Mouse (Mus musculus) gastrocnemius, postnatal 4 days (tissue): ENCODE measurements around the gene Gm3045. TPM values are rescaled to one million over a fixed set of nuclear protein-coding genes. Genes with fewer than 3 reads are reported as not detected.

ENCODE experiments used
- DNase-seq, 2 experiments: peaks; one replicate each; pipeline ENCODE4 v3.0.0; 2021 to 2022; ENCODE audit warnings: low spot score in 2 of 2, mixed read lengths in 2 of 2
- total RNA-seq, 2 experiments: library from RNA; stranded (reverse); gene quantifications; 2 replicates each; pipeline ENCODE4 v1.2.3; 2021

The Gm3045 gene
- total RNA-seq, 2 experiments from 2014 or later: not detected

DNA sequence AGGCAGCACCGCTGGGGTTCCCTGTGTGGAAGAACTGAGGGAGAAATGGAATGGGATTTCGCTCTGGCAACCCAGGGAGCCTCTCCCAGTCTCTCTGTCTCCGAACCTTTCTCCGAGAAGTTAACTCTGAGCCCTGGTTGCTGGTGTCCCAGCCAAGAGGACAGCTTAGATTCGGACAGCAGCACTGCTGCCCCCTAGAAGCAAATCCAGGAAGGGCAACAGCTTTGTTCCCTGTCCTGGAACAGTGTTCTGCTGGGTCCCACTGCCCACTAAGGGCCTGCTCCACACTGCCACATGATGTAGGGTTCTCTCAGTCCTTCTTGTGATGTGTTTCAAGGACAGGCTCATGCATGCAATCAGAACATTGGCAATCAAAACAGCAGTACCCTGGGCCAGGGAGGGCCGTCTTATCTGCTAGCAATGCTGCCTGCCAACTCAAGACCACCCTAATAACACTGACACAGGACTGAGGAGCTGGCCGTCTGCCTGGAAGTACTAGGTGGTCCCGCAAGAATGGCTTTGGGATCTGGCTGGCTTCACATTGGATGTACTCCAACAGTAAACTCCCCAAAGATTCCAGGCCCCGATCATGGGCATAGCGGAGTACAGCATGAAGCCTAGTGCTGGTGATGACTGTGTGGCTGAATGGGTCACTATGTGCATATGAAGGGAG lies 9.4 kb downstream of the Gm3045 start:
- no peak for DNase-seq

DNA sequence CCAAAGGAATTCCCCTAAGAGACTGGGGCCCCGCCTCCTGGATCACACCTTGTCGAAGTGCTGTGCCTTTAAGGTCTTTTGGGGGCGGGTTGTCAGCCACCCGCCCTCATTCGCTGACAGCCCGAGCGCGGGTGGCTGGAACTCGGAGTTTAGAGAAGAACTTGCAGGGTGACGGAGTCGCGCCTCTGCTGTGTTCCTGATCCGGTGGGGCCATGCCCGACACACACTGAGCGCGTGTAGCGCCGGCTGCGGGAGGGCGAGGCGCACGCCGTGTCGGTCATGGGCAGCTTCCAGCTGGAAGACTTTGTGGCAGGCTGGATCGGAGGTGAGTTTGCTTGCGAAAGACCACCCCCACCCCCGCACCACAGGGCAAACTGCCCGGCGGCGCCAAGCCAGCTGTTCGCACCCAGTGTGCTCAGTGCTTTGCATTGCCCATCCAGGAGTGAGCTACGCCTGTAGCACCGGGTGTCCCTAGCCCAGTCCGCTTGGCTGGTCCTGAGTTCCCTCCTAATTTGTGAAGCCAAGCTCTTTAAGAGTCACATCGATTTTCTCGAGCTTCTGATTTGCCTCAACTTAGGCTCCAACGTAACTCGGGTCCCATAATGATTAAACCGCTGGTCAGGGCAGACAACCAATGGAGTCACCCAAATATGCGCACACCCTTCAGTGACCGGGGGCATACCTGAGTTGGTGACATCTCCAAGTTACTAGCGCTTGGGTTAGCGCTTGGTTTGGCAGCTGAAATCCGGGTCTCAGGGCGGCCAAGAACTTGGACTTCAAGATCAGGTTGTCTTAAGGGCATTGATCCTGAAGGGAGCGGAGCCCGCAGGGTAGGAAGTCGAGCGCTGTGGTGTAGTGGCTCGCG lies 12.0 kb downstream of the Gm3045 start, which contains the start of gene Slc25a48:
Gene Slc25a48, plus strand, starts transcription at position 145 of the 865 bp plus-strand sequence.
- no peak for DNase-seq

DNA sequence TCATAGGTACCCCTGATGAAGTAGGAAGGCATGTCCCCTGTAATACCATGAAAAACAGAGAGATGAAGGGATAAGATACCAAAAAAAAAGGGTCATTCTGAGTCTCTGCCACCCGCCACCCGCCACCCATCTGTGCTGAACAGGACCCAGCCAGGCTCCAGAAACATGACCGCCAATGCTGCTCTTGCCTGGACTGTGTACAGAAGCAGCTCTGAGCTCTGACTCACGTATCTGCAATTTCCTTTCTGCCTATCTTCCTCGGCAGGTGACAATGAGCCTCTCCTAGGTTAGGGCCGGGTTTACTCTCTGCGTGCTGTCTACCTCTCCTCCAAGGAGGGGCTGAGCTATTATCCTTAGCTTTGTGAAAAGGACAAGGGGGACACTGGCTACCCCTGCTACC lies 17.0 kb downstream of the Gm3045 start:
- no peak for DNase-seq

DNA sequence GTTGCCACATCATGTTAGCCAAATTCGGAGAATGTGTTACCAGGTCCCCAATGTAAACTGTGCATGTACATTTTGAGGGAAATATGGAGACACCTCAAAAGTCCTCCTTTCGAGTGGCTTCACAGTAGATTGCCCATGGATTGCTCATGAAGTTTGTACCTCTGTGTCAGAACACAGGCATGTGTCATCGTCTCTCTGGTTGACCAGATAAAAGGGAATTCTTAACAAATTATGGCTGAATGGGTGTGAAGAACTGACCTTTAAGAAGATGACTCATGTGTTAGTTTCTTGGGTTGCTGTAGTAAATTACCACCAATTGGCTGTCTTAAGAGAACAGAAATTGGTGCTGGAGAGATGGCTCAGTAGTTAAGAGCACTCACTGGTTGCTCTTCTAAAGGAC lies 17.7 kb downstream of the Gm3045 start:
- DNase-seq: no peak

DNA sequence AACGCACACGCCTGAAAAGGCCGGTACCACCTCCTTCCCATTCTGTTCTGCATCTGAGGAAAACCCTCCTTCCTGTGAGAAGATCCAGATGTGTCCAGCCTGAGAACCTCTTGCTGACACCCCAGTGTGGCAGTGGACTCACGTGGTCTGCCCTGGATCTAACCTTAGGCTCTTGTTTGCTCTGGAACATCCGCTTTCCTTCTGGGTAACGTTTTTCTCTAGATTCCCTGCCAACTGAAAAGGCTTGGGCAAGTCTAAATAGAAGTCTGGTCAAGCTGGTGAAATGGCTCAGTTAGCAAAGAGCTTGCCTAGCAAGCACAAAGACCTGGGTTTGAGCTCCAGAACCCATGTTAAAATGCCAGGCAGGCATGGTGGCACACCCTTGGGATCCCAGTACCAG lies 18.6 kb downstream of the Gm3045 start:
- no peak for DNase-seq

DNA sequence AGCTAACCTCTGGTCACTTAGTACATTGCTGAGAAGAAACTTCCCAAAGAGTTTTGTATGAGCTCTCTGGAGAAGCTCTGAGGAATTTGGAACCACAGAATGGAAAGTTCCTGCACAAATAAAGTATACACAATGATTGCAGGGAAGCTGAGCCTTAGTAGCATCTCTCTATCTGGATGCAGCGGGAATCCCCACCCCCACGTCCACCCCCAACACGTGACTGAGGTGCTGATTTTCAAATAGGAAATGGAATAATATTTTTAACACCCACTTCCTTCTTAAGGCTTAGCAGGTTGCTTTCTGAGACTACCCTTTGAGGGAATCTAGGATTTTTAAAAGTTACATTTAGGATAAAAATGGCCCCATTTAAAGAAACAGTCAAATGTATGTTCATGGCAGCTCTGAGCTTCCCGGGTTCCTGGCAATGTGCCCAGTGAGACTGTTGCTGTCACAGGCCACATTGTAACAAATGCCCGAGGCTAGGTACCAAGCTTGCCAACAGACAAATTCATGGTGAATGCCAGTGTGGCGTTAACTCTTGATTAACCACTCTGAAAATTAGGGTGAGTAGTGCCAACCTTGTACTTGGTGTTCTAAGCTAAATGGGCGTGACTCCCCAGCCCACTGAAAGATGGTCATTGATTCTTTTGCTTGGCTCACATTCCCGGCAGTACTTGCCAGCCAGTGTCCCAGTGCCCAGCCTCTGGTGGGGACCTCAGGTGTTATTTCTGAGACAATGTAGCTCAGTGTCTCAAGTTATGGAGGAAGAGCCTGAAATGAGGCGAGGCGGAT lies 23.0 kb downstream of the Gm3045 start:
- no peak for DNase-seq

DNA sequence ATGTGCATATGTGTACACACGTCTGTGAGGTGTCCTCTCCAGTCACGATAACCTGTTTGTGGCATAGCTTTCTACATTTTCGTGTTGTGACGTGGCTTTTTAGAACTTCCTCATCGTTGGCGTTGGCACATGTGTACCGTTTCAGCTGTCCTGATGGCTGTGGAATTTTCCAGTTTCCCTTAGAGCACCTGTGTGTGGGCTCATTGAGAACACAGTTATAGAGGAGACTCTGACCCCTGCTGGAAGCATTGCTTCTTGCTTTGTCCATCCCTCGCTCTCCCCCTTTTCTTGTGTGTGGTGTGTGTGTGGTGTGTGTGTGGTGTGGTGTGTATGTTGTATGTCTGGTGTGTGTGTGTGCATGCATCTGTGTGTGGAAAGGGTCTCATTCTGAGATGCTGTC lies 23.6 kb downstream of the Gm3045 start:
- no peak for DNase-seq

DNA sequence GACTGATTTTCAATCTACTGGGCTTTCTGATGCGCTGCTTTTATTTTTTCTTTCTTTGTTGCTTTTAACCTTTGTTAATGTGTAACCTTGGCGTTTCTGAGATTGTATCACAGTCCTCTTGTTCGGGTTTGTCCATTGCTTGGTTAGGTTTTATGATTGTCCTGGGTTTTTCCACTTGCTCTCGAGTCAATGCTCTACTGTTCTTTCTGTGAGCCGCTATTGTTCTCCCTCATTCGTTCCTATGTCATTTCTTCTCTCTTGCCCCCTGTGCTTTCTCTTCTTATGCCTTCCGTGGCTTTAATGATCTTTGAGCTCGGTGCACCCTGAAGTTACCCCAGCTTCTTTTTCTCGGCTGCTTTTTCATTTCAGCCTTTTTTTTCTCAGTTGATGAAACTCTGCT lies 31.6 kb downstream of the Gm3045 start:
- DNase-seq: no peak

DNA sequence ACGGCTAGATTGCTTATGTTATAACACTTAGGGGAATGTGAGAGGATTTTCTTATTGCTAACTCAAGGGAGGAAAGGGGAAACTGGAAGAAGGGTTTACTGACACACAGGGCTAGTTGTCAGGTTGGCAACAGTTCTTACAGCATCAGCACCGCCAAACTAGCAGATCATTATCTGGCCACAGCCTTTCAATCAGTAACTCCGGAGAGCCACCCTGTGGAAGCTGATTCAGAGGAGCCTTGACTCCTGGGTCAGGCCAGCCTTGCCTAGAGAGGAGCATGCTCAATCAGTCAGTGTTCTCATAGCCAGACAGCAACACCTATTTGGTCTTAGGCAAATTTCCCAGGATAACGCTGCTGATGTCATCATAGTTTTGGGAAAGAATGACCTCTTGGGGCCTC lies 35.1 kb downstream of the Gm3045 start:
- no peak for DNase-seq

DNA sequence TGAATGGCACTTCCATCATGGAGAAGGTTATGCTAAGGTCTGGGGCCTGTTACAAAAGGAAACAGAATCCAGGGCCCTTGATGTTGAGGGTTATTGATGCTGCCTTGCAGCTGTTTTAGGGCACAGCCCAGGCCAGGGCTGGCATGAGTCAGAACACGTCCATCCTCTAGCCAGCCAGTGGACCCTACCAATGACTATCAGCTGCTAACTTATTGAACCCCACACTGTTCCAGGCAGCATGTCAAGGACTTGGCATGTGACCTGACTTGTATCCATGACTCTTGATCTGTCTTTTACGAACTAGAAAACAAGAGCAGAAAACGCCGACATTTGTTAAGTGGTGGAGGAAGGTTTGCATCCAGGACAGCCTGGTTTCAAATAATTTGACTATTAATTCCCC lies 36.4 kb downstream of the Gm3045 start:
- DNase-seq: no peak

DNA sequence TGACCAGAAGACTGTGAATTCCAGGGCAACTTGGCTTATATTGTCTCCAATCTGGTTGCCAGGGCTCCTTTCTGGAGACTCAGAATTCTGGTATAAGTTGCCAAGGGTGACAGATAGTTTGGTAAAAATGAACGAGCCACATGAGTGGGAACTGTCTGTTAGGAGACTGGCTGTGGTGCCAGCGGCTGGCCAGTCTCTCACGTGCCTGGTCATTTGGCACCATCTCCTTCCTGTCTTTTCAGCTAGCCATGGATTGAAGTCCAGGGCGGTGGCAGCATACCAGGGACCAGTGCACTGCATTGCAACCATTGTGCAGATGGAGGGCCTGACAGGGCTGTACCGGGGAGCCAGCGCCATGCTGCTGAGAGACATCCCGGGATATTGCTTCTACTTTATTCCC lies 36.9 kb downstream of the Gm3045 start:
- no peak for DNase-seq

DNA sequence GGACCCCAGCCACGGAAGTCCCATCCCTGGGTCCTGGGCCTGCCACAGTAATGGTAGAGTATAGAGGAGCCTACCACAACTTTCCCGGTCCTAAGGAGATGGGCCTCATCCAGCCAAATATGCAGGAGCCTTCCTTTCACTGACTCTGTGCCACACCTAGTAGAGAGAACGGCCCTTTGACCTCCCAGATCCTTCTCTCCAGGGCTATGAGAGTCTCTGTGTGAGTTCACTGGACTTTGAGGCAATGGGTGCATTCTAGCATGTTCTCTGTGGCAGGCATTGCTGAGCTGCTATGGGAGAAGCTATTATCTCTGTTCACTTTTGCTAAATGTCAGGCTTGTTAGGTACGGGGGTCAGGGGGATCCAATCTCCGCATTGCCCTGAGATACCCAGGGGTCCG lies 37.4 kb downstream of the Gm3045 start:
- DNase-seq: no peak

DNA sequence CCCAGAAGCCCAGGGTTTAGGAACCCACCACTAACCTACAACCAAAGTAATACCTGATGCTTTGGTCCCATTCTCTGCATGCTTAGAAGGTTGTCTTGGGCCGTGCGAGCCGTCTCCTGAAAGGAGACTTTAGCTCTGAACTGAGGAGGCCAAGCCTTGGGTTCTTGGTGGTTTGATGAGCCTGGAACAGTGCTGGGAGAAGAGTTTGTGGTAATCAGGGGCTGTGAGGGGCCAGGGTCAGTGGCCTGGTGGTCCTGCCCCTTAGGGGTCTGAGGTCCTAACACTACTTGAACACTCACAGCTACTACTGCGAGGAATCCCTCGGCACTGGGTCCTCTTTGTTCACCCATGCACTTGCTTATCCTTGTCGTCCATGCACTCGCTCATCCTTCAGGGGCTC lies 41.4 kb downstream of the Gm3045 start:
- DNase-seq: no peak

DNA sequence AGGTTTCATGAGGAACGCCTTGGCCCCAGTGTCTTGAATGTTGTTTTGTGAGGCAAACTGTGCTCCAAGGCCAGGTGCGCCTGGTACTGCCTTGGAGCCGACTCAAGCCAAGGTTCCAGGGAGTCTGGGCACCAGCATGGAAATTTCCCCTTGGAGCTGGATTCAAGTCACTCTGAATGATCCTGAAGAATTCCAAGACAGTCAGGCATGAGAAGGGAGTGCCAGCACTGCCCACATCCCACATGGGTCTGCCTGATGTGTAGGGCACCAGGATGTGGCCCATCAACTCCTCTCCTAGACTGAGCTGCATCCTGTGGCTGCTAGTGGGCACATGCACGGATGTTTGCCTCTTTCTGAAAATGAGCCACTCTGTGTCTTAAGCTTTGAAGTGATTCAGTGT lies 42.1 kb downstream of the Gm3045 start:
- no peak for DNase-seq

DNA sequence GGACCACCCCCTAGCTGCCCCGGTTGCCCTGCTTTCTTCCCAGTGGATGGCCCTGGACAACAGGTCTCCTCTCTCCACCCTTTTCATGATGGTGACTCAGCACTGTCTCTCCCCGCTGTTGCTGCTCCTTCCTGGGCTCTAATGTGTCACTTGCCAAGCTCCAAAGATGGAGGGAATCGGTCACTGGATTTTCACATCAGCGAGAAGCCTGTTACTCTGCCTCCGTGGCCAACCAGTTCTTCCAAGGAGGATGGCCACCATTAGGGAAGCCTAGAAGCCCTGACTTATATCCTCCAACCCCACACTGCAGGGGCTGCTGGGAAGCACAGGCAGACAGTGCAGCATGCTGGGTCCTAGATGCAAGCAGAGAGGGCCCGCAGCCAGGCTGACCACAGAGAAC lies 44.8 kb downstream of the Gm3045 start:
- DNase-seq: no peak

DNA sequence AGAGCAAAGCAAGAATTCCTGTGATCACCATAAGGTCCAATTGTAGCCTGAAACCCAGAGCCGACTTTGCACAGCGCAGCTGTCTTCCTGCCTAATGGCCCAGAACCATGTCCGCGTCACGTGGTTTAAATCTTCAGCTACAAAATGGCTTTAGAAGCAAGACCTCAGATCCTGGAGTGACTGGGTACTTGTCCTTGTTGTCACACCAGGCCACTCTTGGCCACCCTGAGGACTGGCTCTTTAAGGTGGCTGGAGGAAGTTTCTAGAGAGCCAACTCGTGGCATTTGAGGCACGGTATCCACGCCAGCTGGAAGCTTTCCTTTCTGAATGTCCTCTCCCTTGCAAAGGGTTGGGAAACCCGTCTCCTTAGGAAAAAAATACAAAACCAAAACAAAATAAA lies 45.6 kb downstream of the Gm3045 start:
- DNase-seq: no peak

DNA sequence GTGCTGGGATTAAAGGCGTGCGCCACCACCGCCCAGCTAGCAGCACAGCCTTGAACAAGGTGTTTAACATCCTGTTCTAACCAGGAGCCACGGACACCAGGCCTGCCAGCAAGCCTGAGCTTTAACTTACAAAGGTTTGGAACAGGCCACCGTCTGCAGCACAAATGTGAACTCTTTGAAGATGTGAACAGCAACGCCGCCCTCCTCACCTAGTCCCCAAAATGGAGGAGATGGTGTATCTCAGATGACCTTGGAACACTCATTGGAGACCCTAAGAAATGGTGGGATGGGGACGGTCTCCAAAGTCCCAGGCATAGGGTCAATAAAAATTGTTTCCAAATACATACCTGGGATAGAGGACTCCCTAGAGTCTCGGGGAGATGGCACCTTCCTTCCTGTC lies 46.3 kb downstream of the Gm3045 start:
- DNase-seq: no peak

DNA sequence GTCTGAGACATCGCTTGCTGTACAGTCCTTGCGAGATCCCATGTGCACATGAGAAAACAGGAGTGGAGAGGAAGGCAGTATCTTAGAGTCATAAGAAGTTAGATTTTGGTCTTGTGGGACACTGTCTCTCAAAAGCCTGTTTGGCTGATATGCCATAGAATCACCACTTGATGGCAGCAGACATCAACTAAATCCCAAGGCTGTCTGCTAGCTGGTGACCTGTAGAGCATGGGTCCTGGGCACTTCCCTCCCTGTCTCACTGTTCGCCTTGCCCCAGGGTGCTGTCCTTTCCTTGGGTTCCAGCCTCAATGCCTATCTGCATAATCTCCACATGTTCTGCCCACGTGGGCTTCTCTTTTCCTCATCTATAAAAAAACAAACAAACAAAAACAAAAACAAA lies 49.0 kb downstream of the Gm3045 start:
- no peak for DNase-seq

DNA sequence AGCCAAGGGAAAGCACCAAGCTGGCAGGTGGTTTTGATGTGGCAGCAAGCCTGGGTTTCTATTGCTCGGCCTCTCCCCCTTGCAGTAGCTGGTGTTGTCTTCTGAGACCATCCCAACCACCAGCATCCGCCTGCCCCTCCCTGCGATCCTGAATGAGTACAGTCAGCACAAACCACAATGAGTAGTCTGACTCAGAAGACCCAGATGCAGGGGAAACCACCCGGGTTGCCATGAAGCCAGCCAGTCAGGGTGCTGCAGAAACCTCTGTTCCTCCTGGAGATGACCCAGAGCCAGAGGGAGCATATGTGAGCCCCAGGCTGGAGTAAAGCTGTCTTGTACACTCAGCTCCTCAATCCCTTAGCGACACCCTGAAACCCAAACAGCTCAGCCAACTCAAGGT lies 50.4 kb downstream of the Gm3045 start:
- DNase-seq: no peak

DNA sequence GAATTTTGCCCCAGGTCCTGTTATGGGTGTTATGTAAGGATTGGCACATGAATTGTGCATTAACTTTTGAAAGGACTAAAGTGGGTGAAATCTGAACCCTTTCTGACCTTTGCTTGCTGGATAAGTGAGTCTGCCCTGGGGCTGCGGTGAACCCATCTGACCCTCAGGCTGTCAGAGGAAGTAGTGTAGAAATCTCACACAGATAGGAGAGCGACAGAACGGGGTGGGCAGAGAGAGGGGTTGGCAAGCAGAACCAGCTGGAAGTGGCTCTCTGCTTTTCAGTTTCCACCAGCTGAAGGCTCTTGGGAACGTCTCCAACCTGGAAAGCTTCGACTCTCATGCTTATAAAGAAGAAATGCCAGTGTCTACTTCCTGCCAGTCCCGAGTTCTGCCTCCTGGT lies 50.9 kb downstream of the Gm3045 start:
- DNase-seq: no peak

DNA sequence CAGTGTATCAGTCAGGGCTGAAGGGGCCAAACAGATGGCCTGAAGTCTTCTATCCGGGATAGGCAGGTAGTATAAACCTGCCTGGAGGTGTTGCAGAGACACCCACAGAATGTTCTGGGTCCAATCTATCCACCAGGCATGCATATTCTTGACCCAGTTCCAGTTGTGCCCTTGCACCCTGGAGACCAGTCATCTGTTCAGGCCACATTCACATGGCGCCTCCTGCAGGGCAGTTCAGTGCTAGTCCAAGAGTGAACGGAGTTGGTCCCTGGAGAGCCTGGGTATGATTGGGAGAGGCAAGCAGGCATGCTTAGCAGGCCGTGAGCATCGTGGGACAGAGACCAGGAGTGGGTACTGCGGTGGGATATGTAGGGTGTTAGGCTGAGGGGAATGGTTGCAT lies 51.6 kb downstream of the Gm3045 start:
- DNase-seq: no peak

DNA sequence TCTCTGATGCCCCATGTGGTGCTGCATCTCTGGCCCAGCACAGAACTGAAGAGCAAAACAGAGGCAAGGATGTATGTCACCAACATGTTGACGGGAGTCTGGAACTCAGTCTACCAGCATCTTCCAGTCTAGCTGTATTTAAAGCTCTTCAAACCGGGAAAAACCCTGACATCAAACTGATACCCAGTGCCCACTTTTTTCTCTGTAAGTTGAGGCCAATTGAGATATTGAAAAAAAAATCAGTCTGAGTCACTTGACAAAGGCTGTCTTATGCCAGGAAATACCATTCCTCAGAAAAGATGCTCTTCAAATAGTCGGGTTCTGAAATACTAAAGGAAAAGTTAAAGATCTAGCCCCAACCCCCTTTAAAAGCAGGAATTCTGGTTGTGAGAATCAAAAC lies 55.8 kb downstream of the Gm3045 start, which contains the start of gene Il9:
Gene Il9, minus strand, starts transcription at position 101 of the 400 bp plus-strand sequence.
- no peak for DNase-seq
